Mouse (Mus musculus) ES-Bruce4 (cell line): Measurements from ENCODE around the gene Ppp1r13b.

Experiments
- CTCF ChIP-seq: IDR thresholded peaks from one replicate; pipeline ENCODE4 v1.8.1; 2011; ENCODE audit warnings: low read depth, low read length
- POLR2A ChIP-seq: IDR thresholded peaks from one replicate; pipeline ENCODE4 v1.8.1; 2011; ENCODE audit warnings: low read length; ENCODE audit not compliant: insufficient read depth

DNA sequence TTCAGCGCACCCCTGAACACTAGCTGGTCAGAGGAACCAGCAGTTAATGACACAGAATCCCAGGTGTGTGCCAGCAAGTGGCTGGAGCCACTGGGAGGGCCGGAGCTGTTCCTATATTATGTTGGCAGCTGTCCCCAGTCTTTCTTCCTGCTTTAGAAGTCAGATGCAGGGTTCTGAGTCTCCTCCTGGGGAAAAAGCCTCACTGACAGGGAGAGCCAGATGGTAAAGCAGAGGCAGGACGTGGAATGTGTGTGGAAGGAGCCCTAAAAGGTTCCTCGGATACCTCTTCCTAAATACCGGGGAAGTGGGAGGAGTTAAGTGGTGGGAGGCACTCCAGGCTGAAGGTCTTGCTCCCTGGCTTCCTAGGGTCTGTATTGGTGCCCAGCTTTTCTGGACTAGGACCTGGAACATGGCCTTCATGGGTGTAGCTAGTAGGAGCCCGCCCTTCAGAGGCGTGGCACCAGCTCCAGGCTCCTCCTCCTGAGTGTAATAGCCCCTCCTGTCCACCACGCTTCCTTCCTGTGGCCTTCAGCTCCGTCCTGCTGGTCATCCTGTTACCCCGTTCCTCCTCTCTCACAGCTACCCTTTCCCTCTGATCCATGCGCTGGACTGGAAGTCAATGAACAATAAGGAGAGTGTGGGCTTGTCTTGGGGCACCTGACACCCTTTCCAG is 25.3 kb upstream of the Ppp1r13b start:
- no peak for TF ChIP-seq POLR2A
- no peak for TF ChIP-seq CTCF
